Mouse (Mus musculus): Measurements from ENCODE around the gene Trmu.

GRCm38 (mm10) chr15:85919892-85920248 is 40.8 kb downstream of the Trmu start:
- TF ChIP-seq GATA1 (IDR thresholded peaks at IDR 0.05; ENCODE audit: low read length), result no peak
- no peak for TF ChIP-seq TAL1 (IDR thresholded peaks at IDR 0.05; ENCODE audit: low read length)

Data from erythroblast, embryonic 14.5 days (primary cell).